Comparison of ENCODE assay signal across 20 mouse cellular contexts in genomic region chr16:89528380-89528779, GRCm38 (mm10). TPM values are rescaled to one million over a fixed set of nuclear protein-coding genes. Genes with fewer than 3 reads are reported as not detected.
A peak's percentile ranks its signal among the peaks of the same experiment; 100 is the strongest.
DNase-seq lines count a peak whose midpoint lies in the region; ATAC-seq lines count a peak whose summit lies in the region.
"Had no signal": no experiment of that assay in that cellular context is flagged by ENCODE, and none has a peak within 500 bp of the region (broad histone marks: within the 10 kb centered on the region; RNA-seq: fewer than 3 reads in every experiment).

No protein-coding gene starts in this region.

- no peak overlapping the region for H3K4me2 ChIP-seq in forebrain, embryonic 11.5 days (ENCODE audit: low read depth, low read length, severe bottlenecking)
- H3K4me2 ChIP-seq in forebrain, embryonic 13.5 days: no peak overlapping the region
- H3K4me2 ChIP-seq in forebrain, embryonic 14.5 days (ENCODE audit: low read length): no peak overlapping the region
- no peak overlapping the region for H3K4me2 ChIP-seq in hindbrain, embryonic 15.5 days
- H3K4me2 ChIP-seq in midbrain, embryonic 16.5 days (ENCODE audit: low read length): no peak overlapping the region
- no peak overlapping the region for H3K4me2 ChIP-seq in heart, embryonic 11.5 days
- H3K4me2 ChIP-seq: embryonic facial prominence, embryonic 12.5 days; limb, embryonic 13.5 days had no signal

- no peak overlapping the region for H3K4me3 ChIP-seq in forebrain, embryonic 11.5 days (ENCODE audit: low read depth, low read length)
- H3K4me3 ChIP-seq in forebrain, embryonic 13.5 days: no peak overlapping the region
- no peak overlapping the region for H3K4me3 ChIP-seq in forebrain, embryonic 14.5 days (ENCODE audit: low read depth, low read length)
- H3K4me3 ChIP-seq in hindbrain, embryonic 15.5 days: no peak overlapping the region
- H3K4me3 ChIP-seq in midbrain, embryonic 16.5 days (ENCODE audit: low read depth, low read length): no peak overlapping the region
- H3K4me3 ChIP-seq in heart, embryonic 11.5 days (ENCODE audit: low read depth, low read length): no peak overlapping the region
- H3K4me3 ChIP-seq: embryonic facial prominence, embryonic 12.5 days; limb, embryonic 13.5 days had no signal

- 69% methylated on average over 3 of the region's 3 CpGs for WGBS in forebrain, embryonic 11.5 days
- 63% methylated on average over 3 of the region's 3 CpGs for WGBS in forebrain, embryonic 13.5 days
- 52% methylated on average over 3 of the region's 3 CpGs for WGBS in forebrain, embryonic 14.5 days
- WGBS in hindbrain, embryonic 15.5 days: 38% methylated on average over 3 of the region's 3 CpGs
- 21% methylated on average over 3 of the region's 3 CpGs for WGBS in midbrain, embryonic 16.5 days
- 72% methylated on average over 3 of the region's 3 CpGs for WGBS in heart, embryonic 11.5 days (ENCODE audit: insufficient replicate concordance)

- no peak for DNase-seq in forebrain, embryonic 11.5 days (ENCODE audit: low spot score)
- DNase-seq in forebrain, embryonic 14.5 days (ENCODE audit: low spot score): peak; percentile 42
- no peak for DNase-seq in T-cell, adult 2 months (ENCODE audit: low spot score)
- no peak for DNase-seq in embryo, embryonic 9.5 days (ENCODE audit: extremely low spot score)
- DNase-seq: cerebellum, adult 11 months; heart, adult 11 months; kidney, postnatal 4 days; right cerebral cortex, adult 18-20 months; thymus, adult 2 months had no signal

- peaks cover 16% of the 10 kb centered on the region; the same call in 1 of the 2 replicates for H3K4me1 ChIP-seq in forebrain, embryonic 11.5 days (replicated peaks; ENCODE audit: control insufficient read depth, insufficient read depth, low read length)
- H3K4me1 ChIP-seq in forebrain, embryonic 13.5 days: peaks cover 28% of the 10 kb centered on the region
- H3K4me1 ChIP-seq in forebrain, embryonic 14.5 days (ENCODE audit: control insufficient read depth, insufficient read depth, low read length): peaks cover 28% of the 10 kb centered on the region
- H3K4me1 ChIP-seq in hindbrain, embryonic 15.5 days (replicated peaks): peaks cover 21% of the 10 kb centered on the region
- H3K4me1 ChIP-seq in midbrain, embryonic 16.5 days (ENCODE audit: control insufficient read depth, insufficient read depth, low read length): peaks cover 28% of the 10 kb centered on the region
- H3K4me1 ChIP-seq in heart, embryonic 11.5 days (ENCODE audit: control insufficient read depth, insufficient read depth, low read length): no peaks in the 10 kb centered on the region
- H3K4me1 ChIP-seq: embryonic facial prominence, embryonic 12.5 days had no signal

- 0 out of 2 replicates have a peak, but pooled peaks have one; percentile 34 for ATAC-seq in forebrain, embryonic 11.5 days (replicated peaks; ENCODE audit: low FRiP score)
- ATAC-seq in forebrain, embryonic 13.5 days: no peak
- ATAC-seq in forebrain, embryonic 14.5 days: peak; percentile 19; the same call in 1 of the 2 replicates
- peak; percentile 74 for ATAC-seq in hindbrain, embryonic 15.5 days (ENCODE audit: low FRiP score, low read depth)
- ATAC-seq in midbrain, embryonic 16.5 days: peak; percentile 63
- no peak for ATAC-seq in heart, embryonic 11.5 days (replicated peaks; ENCODE audit: insufficient number of reproducible peaks, low FRiP score, low TSS enrichment)
- ATAC-seq: lung, postnatal 0 days had no signal

- H3K9ac ChIP-seq in forebrain, embryonic 11.5 days (ENCODE audit: low read length): no peak overlapping the region
- no peak overlapping the region for H3K9ac ChIP-seq in forebrain, embryonic 13.5 days
- no peak overlapping the region for H3K9ac ChIP-seq in forebrain, embryonic 14.5 days (ENCODE audit: low read length)
- H3K9ac ChIP-seq in hindbrain, embryonic 15.5 days: no peak overlapping the region
- H3K9ac ChIP-seq in midbrain, embryonic 16.5 days (ENCODE audit: low read depth, low read length): no peak overlapping the region
- no peak overlapping the region for H3K9ac ChIP-seq in heart, embryonic 11.5 days (ENCODE audit: low read depth, low read length)
- H3K9ac ChIP-seq: embryonic facial prominence, embryonic 12.5 days; limb, embryonic 13.5 days; liver, embryonic 14.5 days had no signal

- H3K36me3 ChIP-seq in forebrain, embryonic 11.5 days (ENCODE audit: control insufficient read depth, insufficient read depth, low read length): no peaks in the 10 kb centered on the region
- H3K36me3 ChIP-seq in forebrain, embryonic 13.5 days (ENCODE audit: poor library complexity, severe bottlenecking): no peaks in the 10 kb centered on the region
- no peaks in the 10 kb centered on the region for H3K36me3 ChIP-seq in forebrain, embryonic 14.5 days (ENCODE audit: control insufficient read depth, insufficient read depth, low read length)
- H3K36me3 ChIP-seq in hindbrain, embryonic 15.5 days: no peaks in the 10 kb centered on the region
- no peaks in the 10 kb centered on the region for H3K36me3 ChIP-seq in midbrain, embryonic 16.5 days (ENCODE audit: control insufficient read depth, insufficient read depth, low read length)
- H3K36me3 ChIP-seq in heart, embryonic 11.5 days (ENCODE audit: control insufficient read depth, insufficient read depth, low read length): no peaks in the 10 kb centered on the region
- H3K36me3 ChIP-seq: embryonic facial prominence, embryonic 12.5 days; limb, embryonic 13.5 days had no signal

- no peaks in the 10 kb centered on the region for H3K27me3 ChIP-seq in forebrain, embryonic 11.5 days (ENCODE audit: control insufficient read depth, insufficient read depth, low read length)
- H3K27me3 ChIP-seq in forebrain, embryonic 13.5 days: no peaks in the 10 kb centered on the region
- no peaks in the 10 kb centered on the region for H3K27me3 ChIP-seq in forebrain, embryonic 14.5 days (replicated peaks; ENCODE audit: control insufficient read depth, insufficient read depth, low read length)
- no peaks in the 10 kb centered on the region for H3K27me3 ChIP-seq in hindbrain, embryonic 15.5 days
- H3K27me3 ChIP-seq in midbrain, embryonic 16.5 days (ENCODE audit: control insufficient read depth, insufficient read depth, low read depth, low read length): no peaks in the 10 kb centered on the region
- no peaks in the 10 kb centered on the region for H3K27me3 ChIP-seq in heart, embryonic 11.5 days (ENCODE audit: control insufficient read depth, insufficient read depth, low read length)
- H3K27me3 ChIP-seq: embryonic facial prominence, embryonic 12.5 days; limb, embryonic 13.5 days had no signal

- H3K27ac ChIP-seq in forebrain, embryonic 11.5 days (ENCODE audit: low read depth, low read length): no peak overlapping the region
- no peak overlapping the region for H3K27ac ChIP-seq in forebrain, embryonic 13.5 days
- H3K27ac ChIP-seq in forebrain, embryonic 14.5 days (ENCODE audit: low read depth, low read length): no peak overlapping the region
- 0 out of 2 replicates have a peak overlapping the region, but pooled peaks have one; percentile 38 for H3K27ac ChIP-seq in hindbrain, embryonic 15.5 days (replicated peaks)
- peak overlapping the region; percentile 38; the same call in 1 of the 2 replicates for H3K27ac ChIP-seq in midbrain, embryonic 16.5 days (ENCODE audit: low read length)
- no peak overlapping the region for H3K27ac ChIP-seq in heart, embryonic 11.5 days (ENCODE audit: low read depth, low read length)
- H3K27ac ChIP-seq: embryonic facial prominence, embryonic 12.5 days; limb, embryonic 13.5 days; liver, embryonic 14.5 days had no signal

- H3K9me3 ChIP-seq in forebrain, embryonic 11.5 days (ENCODE audit: control insufficient read depth, low read length): no peaks in the 10 kb centered on the region
- H3K9me3 ChIP-seq in forebrain, embryonic 13.5 days (replicated peaks): no peaks in the 10 kb centered on the region
- no peaks in the 10 kb centered on the region for H3K9me3 ChIP-seq in forebrain, embryonic 14.5 days (replicated peaks; ENCODE audit: control insufficient read depth, low read length)
- H3K9me3 ChIP-seq in hindbrain, embryonic 15.5 days: no peaks in the 10 kb centered on the region
- no peaks in the 10 kb centered on the region for H3K9me3 ChIP-seq in midbrain, embryonic 16.5 days (replicated peaks; ENCODE audit: control insufficient read depth, low read length, poor library complexity, severe bottlenecking)
- H3K9me3 ChIP-seq in heart, embryonic 11.5 days (replicated peaks; ENCODE audit: control insufficient read depth, low read length): no peaks in the 10 kb centered on the region
- H3K9me3 ChIP-seq: embryonic facial prominence, embryonic 12.5 days; limb, embryonic 13.5 days had no signal

RNA-seq across cellular contexts. Expression of gene Krtap7-1, which starts 20.3 kb away (rescaled TPM):
- polyA plus RNA-seq in forebrain, embryonic 11.5 days (2014; fragmentation: Nextera tagmentation; extraction: Ambion mirVana): not detected in 2 replicates
- not detected in 2 replicates for polyA plus RNA-seq in forebrain, embryonic 13.5 days (2015; fragmentation: Nextera tagmentation; extraction: Ambion mirVana)
- polyA plus RNA-seq in forebrain, embryonic 14.5 days (2014; fragmentation: Nextera tagmentation; extraction: Ambion mirVana): not detected in 2 replicates
- polyA plus RNA-seq in hindbrain, embryonic 15.5 days (2015; fragmentation: Nextera tagmentation; extraction: Ambion mirVana): not detected in 2 replicates
- polyA plus RNA-seq in midbrain, embryonic 16.5 days (2015; fragmentation: Nextera tagmentation; extraction: Ambion mirVana): not detected in 2 replicates
- not detected in 2 replicates for polyA plus RNA-seq in heart, embryonic 11.5 days (2014; fragmentation: Nextera tagmentation; extraction: Ambion mirVana)
- polyA plus RNA-seq: embryonic facial prominence, embryonic 12.5 days; heart, embryonic 16.5 days; intestine, embryonic 14.5 days; kidney, embryonic 14.5 days; limb, embryonic 13.5 days; liver, embryonic 14.5 days; lung, postnatal 0 days; thymus, adult 2 months had no signal

RNA-seq across cellular contexts. Expression of gene Krtap8-1, which starts 40.6 kb away (rescaled TPM):
- polyA plus RNA-seq in forebrain, embryonic 11.5 days (2014; fragmentation: Nextera tagmentation; extraction: Ambion mirVana): not detected in 2 replicates
- not detected in 2 replicates for polyA plus RNA-seq in forebrain, embryonic 13.5 days (2015; fragmentation: Nextera tagmentation; extraction: Ambion mirVana)
- not detected in 2 replicates for polyA plus RNA-seq in forebrain, embryonic 14.5 days (2014; fragmentation: Nextera tagmentation; extraction: Ambion mirVana)
- not detected in 2 replicates for polyA plus RNA-seq in hindbrain, embryonic 15.5 days (2015; fragmentation: Nextera tagmentation; extraction: Ambion mirVana)
- not detected in 2 replicates for polyA plus RNA-seq in midbrain, embryonic 16.5 days (2015; fragmentation: Nextera tagmentation; extraction: Ambion mirVana)
- not detected in 2 replicates for polyA plus RNA-seq in heart, embryonic 11.5 days (2014; fragmentation: Nextera tagmentation; extraction: Ambion mirVana)
- polyA plus RNA-seq: embryonic facial prominence, embryonic 12.5 days; heart, embryonic 16.5 days; intestine, embryonic 14.5 days; kidney, embryonic 14.5 days; limb, embryonic 13.5 days; liver, embryonic 14.5 days; lung, postnatal 0 days; thymus, adult 2 months had no signal

RNA-seq across cellular contexts. Expression of gene Krtap11-1, which starts 42.6 kb away (rescaled TPM):
- polyA plus RNA-seq in forebrain, embryonic 11.5 days (2014; fragmentation: Nextera tagmentation; extraction: Ambion mirVana): not detected in 2 replicates
- not detected in 2 replicates for polyA plus RNA-seq in forebrain, embryonic 13.5 days (2015; fragmentation: Nextera tagmentation; extraction: Ambion mirVana)
- polyA plus RNA-seq in forebrain, embryonic 14.5 days (2014; fragmentation: Nextera tagmentation; extraction: Ambion mirVana): not detected in 2 replicates
- polyA plus RNA-seq in hindbrain, embryonic 15.5 days (2015; fragmentation: Nextera tagmentation; extraction: Ambion mirVana): not detected in 2 replicates
- polyA plus RNA-seq in midbrain, embryonic 16.5 days (2015; fragmentation: Nextera tagmentation; extraction: Ambion mirVana): not detected in 2 replicates
- polyA plus RNA-seq in heart, embryonic 11.5 days (2014; fragmentation: Nextera tagmentation; extraction: Ambion mirVana): not detected in 2 replicates
- polyA plus RNA-seq: embryonic facial prominence, embryonic 12.5 days; heart, embryonic 16.5 days; intestine, embryonic 14.5 days; kidney, embryonic 14.5 days; limb, embryonic 13.5 days; liver, embryonic 14.5 days; lung, postnatal 0 days; thymus, adult 2 months had no signal

Comparison
In these comparisons a context has a peak if more than half of its experiments do, and no peak if none do; other contexts are left out.
1. ATAC-seq: peak in forebrain, embryonic 11.5 days (single experiment), forebrain, embryonic 14.5 days (single experiment), hindbrain, embryonic 15.5 days (single experiment) and midbrain, embryonic 16.5 days (single experiment); none in forebrain, embryonic 13.5 days (single experiment) and heart, embryonic 11.5 days (single experiment).
2. H3K27ac ChIP-seq: peak in hindbrain, embryonic 15.5 days (single experiment) and midbrain, embryonic 16.5 days (single experiment); none in forebrain, embryonic 11.5 days (single experiment), forebrain, embryonic 13.5 days (single experiment), forebrain, embryonic 14.5 days (single experiment) and heart, embryonic 11.5 days (single experiment).